Mouse (Mus musculus): ENCODE measurements around the gene Ghrh. TPM values are rescaled to one million over a fixed set of nuclear protein-coding genes. Genes with fewer than 3 reads are reported as not detected.
A peak's percentile ranks its signal among the peaks of the same experiment; 100 is the strongest.

Gene Ghrh
- total and polyA plus RNA-seq, 3 experiments, result not detected

DNA sequence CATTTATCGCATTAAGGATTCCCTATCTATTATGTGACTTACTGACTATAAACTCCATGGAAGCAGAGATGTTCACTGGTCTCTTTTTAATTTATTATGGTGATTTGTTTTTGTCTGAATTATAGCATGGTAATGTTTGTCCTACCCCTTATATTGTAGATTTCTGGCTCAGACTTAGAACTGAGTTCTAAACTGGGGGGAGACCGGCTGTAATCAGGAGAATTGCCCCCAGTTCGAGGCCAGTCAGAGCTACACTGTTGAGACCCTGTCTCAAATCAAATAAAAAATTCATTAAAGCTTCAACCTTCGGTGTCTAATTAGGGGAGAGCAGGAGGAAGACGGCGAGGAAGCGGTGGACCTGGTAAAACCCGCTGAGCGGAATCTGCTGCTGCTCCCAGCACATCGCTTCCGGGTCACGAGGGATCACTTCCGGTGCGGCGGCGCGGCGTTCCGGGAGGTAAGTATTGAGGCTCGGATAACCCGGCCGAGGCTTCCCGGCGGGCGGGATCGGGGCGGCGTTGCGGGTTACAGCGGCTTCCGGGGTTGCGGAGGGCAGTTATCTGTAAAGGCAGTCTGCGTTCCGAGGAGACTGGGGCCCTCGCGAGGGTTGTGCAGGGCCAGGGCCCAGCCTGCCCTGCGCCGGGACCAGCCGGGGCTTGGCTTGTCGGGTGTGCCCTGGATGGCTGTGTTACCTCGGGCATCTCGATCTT lies 20.0 kb upstream of the Ghrh start, which contains the start of gene Manbal (continued):
- TF ChIP-seq NRF1 (IDR thresholded peaks at IDR 0.05; ENCODE audit: insufficient read depth, low read depth, low read length, poor library complexity, severe bottlenecking) (no peak), ZKSCAN1 (IDR thresholded peaks at IDR 0.05; ENCODE audit: low read depth, low read length) (no peak), JUND (IDR thresholded peaks at IDR 0.05; ENCODE audit: low read depth, low read length) (no peak), MAFK (IDR thresholded peaks at IDR 0.05; ENCODE audit: borderline replicate concordance, low read depth, low read length) (no peak)

GRCm38 (mm10) chr2:157366762-157367161 lies 19.5 kb upstream of the Ghrh start:
- peak overlapping the region; percentile 91 for H3K27ac ChIP-seq (ENCODE audit: control insufficient read depth, low read depth, low read length)
- peaks cover 4 to 21% of the 10 kb centered on the region in 2 experiments for H3K4me1 ChIP-seq (ENCODE audit: control insufficient read depth in 1 of 2, insufficient read depth in 2 of 2, low read length in 2 of 2)
- H3K9me3 ChIP-seq (replicated peaks; ENCODE audit: insufficient read depth, low read length), result no peaks in the 10 kb centered on the region
- peaks cover 18% of the 10 kb centered on the region for H3K79me2 ChIP-seq (ENCODE audit: control insufficient read depth, insufficient read depth, low read length, poor library complexity)
- peak overlapping the region; percentile 79 to 80 for H3K4me3 ChIP-seq (ENCODE audit: control insufficient read depth in 1 of 2, insufficient read depth in 1 of 2, low read depth in 2 of 2, low read length in 2 of 2)
- H3K9ac ChIP-seq (ENCODE audit: control insufficient read depth, low read depth, low read length, poor library complexity, severe bottlenecking), result peak overlapping the region; percentile 83
- H3K27me3 ChIP-seq (ENCODE audit: control insufficient read depth in 1 of 2, insufficient read depth in 2 of 2, low read length in 2 of 2), result no peaks in the 10 kb centered on the region
- peaks cover 0 to 17% of the 10 kb centered on the region in 2 experiments; a peak in 2 of 4 replicates for H3K36me3 ChIP-seq (ENCODE audit: control insufficient read depth in 1 of 2, insufficient read depth in 2 of 2, low read length in 2 of 2)
- peak; percentile 83 for DNase-seq (ENCODE audit: low read depth, low spot score)
- TF ChIP-seq UBTF (IDR thresholded peaks at IDR 0.05; ENCODE audit: borderline replicate concordance, insufficient read depth, low read depth, low read length), result no peak
- TF ChIP-seq ZC3H11A (IDR thresholded peaks at IDR 0.05; ENCODE audit: low read depth, low read length), result 0 out of 2 replicates have a peak, but pooled peaks have one; percentile 8
- TF ChIP-seq TBP (IDR thresholded peaks at IDR 0.05; ENCODE audit: low read depth, low read length), result 0 out of 2 replicates have a peak, but pooled peaks have one; percentile 53
- TF ChIP-seq MAFK (IDR thresholded peaks at IDR 0.05; ENCODE audit: borderline replicate concordance, low read depth, low read length), result 0 out of 2 replicates have a peak, but pooled peaks have one; percentile 20
- TF ChIP-seq ELF1 (IDR thresholded peaks at IDR 0.05; ENCODE audit: low read depth, low read length), result 0 out of 2 replicates have a peak, but pooled peaks have one; percentile 13
- no peak for TF ChIP-seq CTCF (IDR thresholded peaks at IDR 0.05 in 2 of 3, conservative IDR thresholded peaks at IDR 0.05 in 1 of 3; ENCODE audit: control insufficient read depth in 1 of 3, insufficient read depth in 1 of 3, low read depth in 2 of 3, low read length in 3 of 3, poor library complexity in 1 of 3, severe bottlenecking in 1 of 3)
- TF ChIP-seq POLR2AphosphoS5 (IDR thresholded peaks at IDR 0.05; ENCODE audit: borderline replicate concordance, low read depth, low read length), result no peak
- TF ChIP-seq KAT2A (conservative IDR thresholded peaks at IDR 0.05; ENCODE audit: low read depth, low read length), result no peak
- TF ChIP-seq POLR2A (IDR thresholded peaks at IDR 0.05; ENCODE audit: control insufficient read depth in 1 of 2, insufficient read depth in 1 of 2, low read depth in 1 of 2, low read length in 2 of 2, poor library complexity in 1 of 2), result no peak; a peak in 1 of 4 replicates
- TF ChIP-seq SIN3A (IDR thresholded peaks at IDR 0.05; ENCODE audit: low read length), result peak; percentile 75
- no peak for TF ChIP-seq POLR2AphosphoS2 (IDR thresholded peaks at IDR 0.05; ENCODE audit: low read length)
- no peak for TF ChIP-seq RAD21 (IDR thresholded peaks at IDR 0.05; ENCODE audit: low read depth, low read length)
- TF ChIP-seq RCOR1 (IDR thresholded peaks at IDR 0.05; ENCODE audit: low read depth, low read length), result peak; percentile 94
- TF ChIP-seq GABPA (IDR thresholded peaks at IDR 0.05; ENCODE audit: low read depth, low read length), result no peak
- peak; percentile 80 for TF ChIP-seq MXI1 (IDR thresholded peaks at IDR 0.05; ENCODE audit: low read depth, low read length)
- peak; percentile 71 for TF ChIP-seq TCF12 (IDR thresholded peaks at IDR 0.05; ENCODE audit: low read depth, low read length)
- TF ChIP-seq HCFC1 (IDR thresholded peaks at IDR 0.05; ENCODE audit: low read depth, low read length), result no peak
- no peak for TF ChIP-seq ZMIZ1 (IDR thresholded peaks at IDR 0.05; ENCODE audit: low read depth, low read length)
- TF ChIP-seq MYB (IDR thresholded peaks at IDR 0.05; ENCODE audit: low read depth, low read length), result peak; percentile 85
- no peak for TF ChIP-seq MEF2A (IDR thresholded peaks at IDR 0.05; ENCODE audit: extremely low read depth, insufficient replicate concordance, low read depth, low read length, poor library complexity, severe bottlenecking)
- no peak for TF ChIP-seq NRF1 (IDR thresholded peaks at IDR 0.05; ENCODE audit: insufficient read depth, low read depth, low read length, poor library complexity, severe bottlenecking)
- peak; percentile 85 for TF ChIP-seq ETS1 (IDR thresholded peaks at IDR 0.05; ENCODE audit: low read depth, low read length)
- TF ChIP-seq MAZ (IDR thresholded peaks at IDR 0.05; ENCODE audit: low read depth, low read length), result no peak
- no peak for TF ChIP-seq ZKSCAN1 (IDR thresholded peaks at IDR 0.05; ENCODE audit: low read depth, low read length)
- TF ChIP-seq GATA1 (IDR thresholded peaks at IDR 0.05; ENCODE audit: low read depth, low read length), result peak; percentile 93
- TF ChIP-seq BHLHE40 (IDR thresholded peaks at IDR 0.05; ENCODE audit: borderline replicate concordance, low read depth, low read length), result peak; percentile 79
- TF ChIP-seq USF1 (IDR thresholded peaks at IDR 0.05; ENCODE audit: low read depth, low read length), result peak; percentile 87
- TF ChIP-seq MAX (IDR thresholded peaks at IDR 0.05; ENCODE audit: low read length), result peak; percentile 71
- TF ChIP-seq EP300 (IDR thresholded peaks at IDR 0.05; ENCODE audit: low read depth in 1 of 2, low read length in 2 of 2), result peak; percentile 92 to 95
- peak; percentile 87; the same call in 1 of the 2 replicates for TF ChIP-seq MYC (IDR thresholded peaks at IDR 0.05; ENCODE audit: low read depth, low read length)
- no peak for TF ChIP-seq JUND (IDR thresholded peaks at IDR 0.05; ENCODE audit: low read depth, low read length)
- peak in 1 of 2 experiments; percentile 30; a peak in 1 of 4 replicates for TF ChIP-seq USF2 (IDR thresholded peaks at IDR 0.05; ENCODE audit: borderline replicate concordance in 1 of 2, insufficient read depth in 1 of 2, low read depth in 1 of 2, low read length in 2 of 2)
